Mouse (Mus musculus) spleen, adult 12 weeks (tissue): ENCODE data around the gene Sh3pxd2a.

ENCODE experiments used
- DNase-seq: peaks from one replicate; pipeline ENCODE4 v3.0.0; 2022; ENCODE audit warnings: low spot score

Sh3pxd2a gene

GRCm38 (mm10) chr19:47230082-47230481, 234.1 kb downstream of the Sh3pxd2a start:
- DNase-seq: no peak

- no peak for DNase-seq
Measured at GRCm38 (mm10) chr19:47229461-47229860, 234.7 kb downstream of the Sh3pxd2a start.

- DNase-seq: no peak
Measured at GRCm38 (mm10) chr19:47228725-47229252, 235.4 kb downstream of the Sh3pxd2a start.

GRCm38 (mm10) chr19:47225791-47226190, 238.4 kb downstream of the Sh3pxd2a start:
- DNase-seq: no peak

GRCm38 (mm10) chr19:47224743-47225142, 239.5 kb downstream of the Sh3pxd2a start:
- DNase-seq: no peak

GRCm38 (mm10) chr19:47222841-47223557, 241.2 kb downstream of the Sh3pxd2a start:
- DNase-seq: no peak

- DNase-seq: no peak
Measured at GRCm38 (mm10) chr19:47222154-47222840, 241.9 kb downstream of the Sh3pxd2a start.

- DNase-seq: no peak
Measured at GRCm38 (mm10) chr19:47221500-47222153, 242.6 kb downstream of the Sh3pxd2a start.

GRCm38 (mm10) chr19:47221006-47221405, 243.2 kb downstream of the Sh3pxd2a start:
- DNase-seq: no peak

GRCm38 (mm10) chr19:47220232-47220631, 244.0 kb downstream of the Sh3pxd2a start:
- no peak for DNase-seq

GRCm38 (mm10) chr19:47219622-47220021, 244.6 kb downstream of the Sh3pxd2a start:
- no peak for DNase-seq

GRCm38 (mm10) chr19:47216766-47217165, 247.4 kb downstream of the Sh3pxd2a start:
- no peak for DNase-seq

- no peak for DNase-seq
Measured at GRCm38 (mm10) chr19:47213470-47213869, 250.7 kb downstream of the Sh3pxd2a start.

GRCm38 (mm10) chr19:47212401-47212800, 251.8 kb downstream of the Sh3pxd2a start:
- DNase-seq: no peak

GRCm38 (mm10) chr19:47211609-47212312, 252.4 kb downstream of the Sh3pxd2a start:
- DNase-seq: no peak

- DNase-seq: no peak
Measured at GRCm38 (mm10) chr19:47210432-47210831, 253.8 kb downstream of the Sh3pxd2a start.
